14 mouse cellular contexts compared by ENCODE assay signal in genomic region chr7:89423194-89423593, GRCm38 (mm10). TPM values are rescaled to one million over a fixed set of nuclear protein-coding genes. Genes with fewer than 3 reads are reported as not detected.
DNase-seq lines count a peak whose midpoint lies in the region; ATAC-seq lines count a peak whose summit lies in the region.
"Had no signal": no experiment of that assay in that cellular context is flagged by ENCODE, and none has a peak within 500 bp of the region (broad histone marks: within the 10 kb centered on the region; RNA-seq: fewer than 3 reads in every experiment).

No protein-coding gene starts in this region.

- 10% methylated on average over 5 of the region's 5 CpGs for whole genome bisulfite sequencing in kidney, embryonic 15.5 days
- WGBS in liver, embryonic 15.5 days (ENCODE audit: insufficient replicate concordance) = 19% methylated on average over 5 of the region's 5 CpGs
- 39% methylated on average over 5 of the region's 5 CpGs for WGBS in forebrain, embryonic 10.5 days

- H3K9me3 ChIP-seq in kidney, embryonic 15.5 days (replicated peaks) = no peaks in the 10 kb centered on the region
- H3K9me3 ChIP-seq in liver, embryonic 15.5 days (replicated peaks) = no peaks in the 10 kb centered on the region
- H3K9me3 ChIP-seq in forebrain, embryonic 10.5 days = no peaks in the 10 kb centered on the region
- H3K9me3 ChIP-seq: limb, embryonic 12.5 days had no signal

- peak; percentile 72 for DNase-seq in kidney, adult 11 months
- no peak for DNase-seq in kidney, postnatal 14 days
- DNase-seq in embryo, embryonic 10 days (ENCODE audit: low spot score) = peak; percentile 75
- DNase-seq in thymus, postnatal 0 days (ENCODE audit: low spot score) = no peak
- DNase-seq in cerebellum, adult 11-12 months = no peak
- no peak for DNase-seq in forebrain, embryonic 10.5 days (ENCODE audit: extremely low spot score, low spot score)
- DNase-seq: cerebellum, adult 18-20 months; heart, adult 18-20 months; heart, postnatal 36 days; layer of hippocampus, postnatal 36 days had no signal

- peak; percentile 35; the same call in 1 of the 2 replicates for ATAC-seq in kidney, embryonic 15.5 days (replicated peaks; ENCODE audit: low FRiP score)
- ATAC-seq in liver, embryonic 15.5 days (ENCODE audit: insufficient read depth) = peak; percentile 54; the same call in 1 of the 2 replicates

- no peak overlapping the region for H3K4me3 ChIP-seq in kidney, embryonic 15.5 days (replicated peaks)
- no peak overlapping the region for H3K4me3 ChIP-seq in liver, embryonic 15.5 days (replicated peaks)
- no peak overlapping the region for H3K4me3 ChIP-seq in forebrain, embryonic 10.5 days
- H3K4me3 ChIP-seq: limb, embryonic 12.5 days; myocyte had no signal

- peak overlapping the region; percentile 77 for H3K27ac ChIP-seq in kidney, embryonic 15.5 days
- H3K27ac ChIP-seq in liver, embryonic 15.5 days (replicated peaks) = no peak overlapping the region
- no peak overlapping the region for H3K27ac ChIP-seq in forebrain, embryonic 10.5 days
- H3K27ac ChIP-seq: limb, embryonic 12.5 days had no signal

- H3K36me3 ChIP-seq in kidney, embryonic 15.5 days = no peaks in the 10 kb centered on the region
- no peaks in the 10 kb centered on the region for H3K36me3 ChIP-seq in liver, embryonic 15.5 days (replicated peaks)
- H3K36me3 ChIP-seq in forebrain, embryonic 10.5 days (replicated peaks) = no peaks in the 10 kb centered on the region
- H3K36me3 ChIP-seq: limb, embryonic 12.5 days had no signal

- H3K27me3 ChIP-seq in kidney, embryonic 15.5 days = no peaks in the 10 kb centered on the region
- H3K27me3 ChIP-seq in liver, embryonic 15.5 days = no peaks in the 10 kb centered on the region
- H3K27me3 ChIP-seq in forebrain, embryonic 10.5 days (ENCODE audit: poor library complexity, severe bottlenecking) = no peaks in the 10 kb centered on the region
- H3K27me3 ChIP-seq: limb, embryonic 12.5 days had no signal

- H3K9ac ChIP-seq in kidney, embryonic 15.5 days = no peak overlapping the region
- no peak overlapping the region for H3K9ac ChIP-seq in liver, embryonic 15.5 days
- H3K9ac ChIP-seq: limb, embryonic 12.5 days had no signal

- no peak overlapping the region for H3K4me2 ChIP-seq in kidney, embryonic 15.5 days
- H3K4me2 ChIP-seq in liver, embryonic 15.5 days = no peak overlapping the region
- H3K4me2 ChIP-seq: limb, embryonic 12.5 days had no signal

- H3K4me1 ChIP-seq in kidney, embryonic 15.5 days = peaks cover 50% of the 10 kb centered on the region
- peaks cover 4% of the 10 kb centered on the region for H3K4me1 ChIP-seq in liver, embryonic 15.5 days (replicated peaks)
- peaks cover 33% of the 10 kb centered on the region for H3K4me1 ChIP-seq in forebrain, embryonic 10.5 days

RNA-seq across cellular contexts. Expression of gene Fzd4, which starts 19.0 kb away (rescaled TPM):
- 27.1 and 27.5 TPM in 2 replicates for polyA plus RNA-seq in kidney, embryonic 15.5 days (2015; fragmentation: Nextera tagmentation; extraction: Ambion mirVana)
- polyA plus RNA-seq in liver, embryonic 15.5 days (2015; fragmentation: Nextera tagmentation; extraction: Ambion mirVana) = 1.9 and 2.4 TPM in 2 replicates
- 1.5 TPM in 2 replicates for polyA plus RNA-seq in thymus, postnatal 0 days (2015; fragmentation: Nextera tagmentation; extraction: Ambion mirVana)
- polyA plus RNA-seq in forebrain, embryonic 10.5 days (2016; fragmentation: Nextera tagmentation; extraction: Ambion mirVana) = 5.9 and 6.8 TPM in 2 replicates

RNA-seq across cellular contexts. Expression of gene Tmem135, which starts 19.2 kb away (rescaled TPM):
- 33.7 and 34.0 TPM in 2 replicates for polyA plus RNA-seq in kidney, embryonic 15.5 days (2015; fragmentation: Nextera tagmentation; extraction: Ambion mirVana)
- polyA plus RNA-seq in liver, embryonic 15.5 days (2015; fragmentation: Nextera tagmentation; extraction: Ambion mirVana) = 15.3 and 16.4 TPM in 2 replicates
- polyA plus RNA-seq in thymus, postnatal 0 days (2015; fragmentation: Nextera tagmentation; extraction: Ambion mirVana) = 22.0 and 22.5 TPM in 2 replicates
- polyA plus RNA-seq in forebrain, embryonic 10.5 days (2016; fragmentation: Nextera tagmentation; extraction: Ambion mirVana) = 16.1 and 16.5 TPM in 2 replicates

Comparison
In these comparisons a context has a peak if more than half of its experiments do, and no peak if none do; other contexts are left out.
1. DNase-seq: peak in kidney, adult 11 months (single experiment) and embryo, embryonic 10 days (single experiment); none in kidney, postnatal 14 days (single experiment), thymus, postnatal 0 days (single experiment), cerebellum, adult 11-12 months (single experiment) and forebrain, embryonic 10.5 days (single experiment).